Mouse (Mus musculus): ENCODE measurements around the gene En2.

Gene En2

DNA sequence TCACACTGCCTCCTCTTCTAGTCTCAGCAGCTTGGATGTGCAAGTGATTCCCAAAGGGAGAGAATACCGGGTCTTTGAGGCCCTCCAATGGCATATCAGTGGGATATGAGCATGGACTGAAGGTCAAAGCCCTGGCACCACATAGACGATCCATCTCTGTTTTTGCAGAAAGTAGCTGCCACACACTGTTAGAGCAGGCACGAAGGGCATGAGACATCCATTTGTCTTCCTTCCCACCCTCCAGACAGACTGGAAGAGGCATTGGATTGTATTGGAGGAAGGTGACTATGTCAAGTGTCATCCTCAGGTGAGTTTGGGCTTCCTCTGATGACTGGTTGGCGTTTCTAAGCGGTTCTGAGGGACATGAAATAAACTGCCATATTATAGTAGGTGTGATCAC, 12.8 kb downstream of the En2 start:
- DNase-seq (ENCODE audit: low read depth, low spot score): no peak

DNA sequence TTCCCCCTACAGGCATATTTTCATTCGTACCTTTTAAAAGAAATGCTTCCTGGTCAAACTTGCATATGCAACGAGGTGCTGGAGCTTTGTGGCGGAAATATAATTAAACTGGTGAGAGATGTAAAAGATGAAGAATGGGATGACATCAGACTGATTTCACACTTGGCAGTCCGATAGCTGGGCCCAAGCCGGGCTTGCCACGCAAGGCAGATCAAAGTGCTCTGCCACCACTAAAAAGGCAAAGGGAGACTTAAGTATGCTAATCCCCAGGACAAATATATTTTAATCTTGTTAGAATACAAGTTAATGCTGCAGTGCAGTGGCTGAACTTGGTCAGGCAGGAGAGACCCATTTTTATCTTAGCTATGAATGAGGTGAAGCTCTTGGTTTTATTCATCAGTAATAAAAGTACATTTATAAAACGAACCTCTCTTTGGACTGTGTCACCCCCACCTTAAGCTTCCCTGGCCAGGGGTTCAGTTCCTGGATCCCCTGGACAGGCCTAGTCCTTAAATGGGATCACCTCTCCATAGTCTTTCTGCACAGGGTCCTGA, 13.8 kb downstream of the En2 start:
- DNase-seq (ENCODE audit: low read depth, low spot score): no peak

DNA sequence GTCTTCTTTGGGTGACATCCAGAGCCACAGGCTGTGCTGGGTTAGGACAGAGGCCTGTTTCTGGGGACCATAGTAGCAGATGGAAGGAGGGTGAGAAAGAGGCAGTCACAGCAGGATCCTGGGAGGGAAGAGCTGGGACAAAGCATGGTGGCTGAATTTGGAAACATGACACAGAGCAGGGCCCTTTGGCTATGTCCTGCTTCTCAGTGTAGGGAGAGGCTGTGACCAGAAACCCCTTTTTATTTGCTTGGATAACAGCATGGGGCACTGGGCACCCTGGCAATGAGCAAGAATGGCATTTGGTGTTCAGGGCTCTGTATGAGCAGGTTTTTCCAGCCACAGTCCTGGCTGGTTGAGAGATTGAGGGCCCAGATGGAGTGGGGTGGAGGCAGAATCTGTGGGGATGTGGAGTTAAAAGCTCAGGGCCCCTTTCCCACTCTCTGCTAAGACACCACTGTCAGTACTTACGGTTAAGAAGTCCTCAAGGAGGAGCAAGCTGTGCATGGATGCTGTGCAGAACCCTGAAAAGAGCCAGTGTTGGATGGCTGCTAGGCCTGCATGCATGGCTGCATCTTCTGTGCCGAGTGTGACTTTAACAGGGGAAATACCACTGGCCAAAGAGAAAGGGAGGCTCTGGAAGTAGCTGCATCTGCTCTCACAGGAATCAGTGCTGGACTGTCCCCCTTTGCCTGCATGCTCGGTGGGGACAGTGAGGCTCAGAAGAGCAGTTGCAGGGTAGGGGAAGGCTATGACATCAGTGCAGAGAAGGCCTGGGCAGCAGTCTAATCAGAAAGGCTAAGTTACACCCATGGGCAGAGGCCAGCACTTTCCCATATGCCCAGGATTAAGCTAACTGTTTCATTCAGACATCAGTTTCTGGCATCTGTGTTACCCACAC, 26.0 kb downstream of the En2 start:
- DNase-seq (ENCODE audit: low read depth, low spot score): peak; percentile 96

DNA sequence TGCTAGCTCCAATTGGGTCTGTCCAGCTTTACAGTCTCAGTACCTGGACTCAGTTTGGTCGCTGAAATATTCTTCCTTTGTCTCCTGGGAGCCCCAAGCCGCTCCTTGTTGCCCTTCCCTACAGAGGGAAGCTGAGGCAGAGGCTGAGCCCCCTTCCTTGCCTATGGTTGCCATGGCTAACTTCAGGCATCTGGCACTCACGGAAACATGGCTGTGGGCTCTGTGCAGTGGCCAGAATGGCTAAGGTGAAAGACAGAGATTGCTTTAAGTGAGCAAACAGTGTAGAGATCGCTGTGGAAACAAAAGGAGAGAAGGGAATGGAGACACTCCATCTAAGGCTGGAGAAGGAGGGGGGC, 26.6 kb downstream of the En2 start:
- no peak for DNase-seq (ENCODE audit: low read depth, low spot score)

DNA sequence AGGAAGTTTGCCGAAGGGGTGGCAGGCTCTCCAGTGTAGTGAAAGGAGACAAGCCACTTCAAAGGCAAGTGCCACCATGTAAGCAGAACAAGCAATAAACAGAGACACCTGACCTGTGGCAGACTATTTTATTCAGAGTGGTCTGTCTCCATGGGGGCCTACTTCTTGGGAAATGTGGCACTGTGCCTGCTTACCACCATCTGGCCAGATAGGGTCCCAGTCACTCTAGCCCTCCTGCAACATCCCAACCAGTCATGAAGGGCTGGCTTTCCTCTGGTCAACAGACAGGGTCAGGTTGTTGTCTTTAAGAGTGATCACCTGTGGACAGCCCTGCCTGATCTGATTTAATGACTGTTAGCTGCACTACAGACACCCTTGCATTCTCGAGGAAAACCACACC, 30.0 kb downstream of the En2 start:
- no peak for DNase-seq (ENCODE audit: low read depth, low spot score)

DNA sequence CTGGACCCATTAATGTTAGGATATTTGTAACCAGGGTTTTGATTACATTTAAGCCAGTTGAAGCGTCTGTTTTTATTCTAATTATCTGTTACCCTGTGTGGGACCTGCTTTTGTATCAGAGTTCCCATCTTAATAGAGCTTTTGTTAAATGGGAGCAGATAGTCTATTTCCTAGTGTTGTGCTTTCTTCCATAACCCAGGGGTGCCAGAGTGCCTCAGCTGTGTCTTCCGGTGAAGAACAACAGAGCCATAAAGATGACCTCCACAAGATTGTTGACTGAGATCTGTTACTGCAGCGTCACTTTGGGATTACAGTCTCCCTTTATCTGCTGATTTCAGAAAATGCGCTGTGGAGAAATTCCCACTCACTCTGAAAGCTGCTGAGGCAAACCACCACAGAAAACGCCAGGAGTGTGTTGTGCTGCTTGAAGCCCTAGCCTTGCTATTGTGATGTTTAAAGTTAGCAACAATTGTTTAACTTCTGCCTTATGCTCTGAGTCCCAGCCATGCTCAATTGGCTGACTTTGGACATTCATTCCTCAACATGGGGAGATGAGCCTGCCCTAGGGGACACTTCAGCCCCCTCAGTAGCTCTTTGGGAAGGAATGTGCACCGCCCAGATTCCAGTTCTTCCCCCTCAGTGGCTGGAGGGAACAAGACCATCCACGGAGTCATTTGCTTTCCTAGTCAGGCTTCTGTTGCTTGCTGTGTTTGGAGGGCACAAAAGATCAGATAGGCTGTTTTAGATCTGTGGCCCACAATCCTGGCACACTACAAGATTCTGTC, 33.8 kb downstream of the En2 start:
- DNase-seq (ENCODE audit: low read depth, low spot score): no peak

DNA sequence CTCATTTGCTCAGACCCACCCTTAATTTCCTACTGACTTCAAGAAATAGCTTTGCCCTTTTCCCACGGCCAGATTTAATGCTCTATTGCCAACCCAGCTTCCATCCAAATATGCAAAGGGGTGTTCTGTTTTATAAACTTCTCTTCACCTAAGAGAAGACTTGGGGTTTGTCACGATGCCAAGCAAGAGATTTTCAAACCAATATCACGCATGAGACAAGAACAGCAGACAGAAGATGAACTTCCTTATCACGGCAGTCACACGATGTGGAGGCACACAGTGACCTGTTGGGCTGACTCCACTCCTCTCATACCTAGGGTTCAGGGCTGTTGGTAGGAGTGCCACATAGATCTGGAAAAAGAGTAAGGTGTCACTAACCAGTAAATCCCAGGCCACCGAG, 37.6 kb downstream of the En2 start:
- no peak for DNase-seq (ENCODE audit: low read depth, low spot score)

DNA sequence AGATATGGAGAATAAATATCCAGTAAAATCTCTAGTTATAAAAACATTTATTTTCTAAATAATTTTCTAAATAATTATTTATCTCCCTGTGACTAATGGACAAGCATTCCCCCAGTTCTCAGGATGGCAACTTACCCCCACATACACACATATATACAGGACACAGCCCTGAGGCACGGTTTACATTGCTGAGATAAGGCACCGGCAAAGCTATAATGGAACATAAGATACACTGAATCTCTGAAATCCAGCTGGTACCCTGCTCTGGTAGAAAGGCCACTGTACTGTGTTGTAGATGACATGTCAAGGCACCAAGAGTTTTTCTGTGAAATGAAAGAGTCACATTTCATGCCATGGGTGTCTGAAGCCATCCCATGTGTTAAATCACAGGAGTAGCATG, 39.2 kb downstream of the En2 start:
- no peak for DNase-seq (ENCODE audit: low read depth, low spot score)

DNA sequence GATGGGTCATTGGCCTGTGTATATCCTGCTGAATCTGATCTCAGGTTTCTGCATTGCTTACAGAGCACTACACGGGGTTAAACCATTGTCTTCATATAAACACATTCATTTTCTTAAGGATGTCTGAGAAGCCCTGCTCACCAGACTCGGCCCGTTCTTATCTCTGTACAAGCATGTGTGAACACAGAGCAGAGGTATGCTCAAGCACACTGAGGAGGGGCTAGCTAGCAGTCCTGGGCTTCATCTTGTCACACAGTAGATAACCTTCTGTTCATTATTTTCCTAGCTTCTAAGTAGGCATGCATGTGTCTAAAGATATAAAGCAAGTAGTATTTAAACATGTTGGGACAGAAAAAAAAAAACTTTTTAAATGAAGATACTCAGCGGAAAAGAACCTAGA, 41.0 kb downstream of the En2 start:
- DNase-seq (ENCODE audit: low read depth, low spot score): no peak

DNA sequence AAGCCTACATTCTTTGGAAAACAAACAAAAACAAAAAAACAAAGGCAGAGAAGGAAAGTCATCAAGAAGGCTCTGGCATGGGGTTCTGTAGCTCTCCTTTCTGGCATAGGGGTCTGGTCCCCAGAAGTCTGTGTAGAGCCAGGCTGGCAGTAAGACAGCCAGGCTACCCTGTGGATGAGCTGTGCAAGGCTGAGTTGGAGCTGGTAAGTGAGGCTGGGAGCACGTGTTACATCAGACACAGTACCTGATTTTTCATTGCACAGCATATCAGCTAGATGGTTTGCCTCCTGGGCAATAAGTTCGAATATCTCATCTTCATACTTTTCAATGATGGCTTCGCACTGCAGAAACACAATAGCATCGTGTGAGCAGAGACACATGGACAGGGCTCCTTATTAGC, 41.5 kb downstream of the En2 start:
- DNase-seq (ENCODE audit: low read depth, low spot score): peak; percentile 21

DNA sequence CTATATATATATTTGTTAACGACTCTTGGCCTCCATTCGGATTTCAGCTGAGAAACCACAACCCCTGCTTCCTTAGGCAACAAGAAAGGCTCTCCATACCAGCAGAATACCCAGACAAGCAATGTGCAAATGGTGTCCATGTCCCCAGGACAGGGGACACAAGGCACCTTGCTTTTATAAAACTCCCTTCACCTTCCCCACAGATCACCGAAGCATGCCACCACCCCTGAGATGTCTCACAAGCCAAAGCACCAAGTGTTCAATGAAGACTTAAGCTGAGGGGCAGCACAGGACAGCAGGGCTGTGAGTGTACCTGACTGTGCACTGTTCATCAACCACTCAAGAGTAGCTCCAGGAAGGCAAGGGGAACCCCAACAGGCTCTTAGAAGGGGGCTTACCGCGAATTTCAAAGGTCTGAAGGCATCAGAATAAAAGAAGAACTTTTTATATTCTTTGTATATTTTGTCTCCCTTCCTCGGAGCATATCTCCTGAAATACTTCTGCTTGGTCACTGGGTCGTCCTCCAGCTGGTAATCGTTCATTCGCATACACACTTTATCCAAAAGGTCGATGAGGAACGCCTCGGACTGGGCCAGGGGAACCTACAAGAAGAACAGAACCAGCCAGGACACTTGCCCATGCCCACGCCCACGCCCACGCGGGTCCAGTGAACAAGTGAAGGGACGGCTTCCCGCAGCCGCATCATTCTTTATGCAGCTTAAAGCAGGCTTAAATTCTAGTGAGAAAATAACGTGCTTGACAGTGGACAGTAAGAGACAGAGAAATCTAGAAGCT, 43.4 kb downstream of the En2 start:
- peak; percentile 46 for DNase-seq (ENCODE audit: low read depth, low spot score)

DNA sequence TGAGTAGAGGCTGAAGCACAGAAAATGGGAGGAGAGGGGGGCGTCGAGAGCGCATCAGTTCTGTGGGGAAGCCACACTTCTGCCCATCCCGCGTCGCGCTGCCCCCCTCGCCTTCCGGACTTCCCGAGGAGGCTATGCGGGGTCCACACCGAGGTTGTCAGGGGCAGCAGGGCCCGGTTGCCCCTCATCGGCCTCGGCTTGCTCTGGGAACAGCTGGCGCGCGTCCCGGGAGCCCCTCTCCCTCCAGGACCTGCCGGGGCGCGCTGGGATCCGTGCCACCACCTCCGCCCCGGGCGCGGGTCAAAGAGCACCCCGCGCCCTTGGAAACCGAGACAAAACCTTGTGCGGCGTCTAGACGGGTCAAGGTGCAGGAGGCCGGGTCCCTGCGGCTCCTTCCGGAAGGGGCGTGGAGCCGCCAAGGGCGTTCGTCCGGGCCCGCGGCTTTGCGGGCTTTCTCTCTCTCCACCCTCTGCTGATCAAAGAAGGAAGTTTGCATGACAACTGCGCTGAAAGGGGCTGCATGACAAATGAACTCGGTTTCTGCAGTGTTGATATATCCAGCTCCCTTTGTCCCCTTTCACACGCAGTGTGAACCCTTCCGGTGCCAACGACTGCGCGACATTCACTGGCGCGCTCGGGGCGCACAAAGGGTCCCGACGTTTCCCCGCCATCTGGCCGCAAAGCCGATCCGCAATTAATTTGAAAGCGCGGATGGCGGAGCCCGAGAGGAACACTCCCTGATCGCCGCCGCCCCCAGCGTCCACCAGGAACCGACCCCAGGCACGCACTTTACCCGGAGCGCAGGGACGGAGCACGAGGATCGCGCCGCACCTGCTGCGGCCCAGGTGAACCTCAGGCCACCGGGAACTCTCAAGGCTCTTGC, 44.3 kb downstream of the En2 start:
- peak; percentile 65 for DNase-seq (ENCODE audit: low read depth, low spot score)

DNA sequence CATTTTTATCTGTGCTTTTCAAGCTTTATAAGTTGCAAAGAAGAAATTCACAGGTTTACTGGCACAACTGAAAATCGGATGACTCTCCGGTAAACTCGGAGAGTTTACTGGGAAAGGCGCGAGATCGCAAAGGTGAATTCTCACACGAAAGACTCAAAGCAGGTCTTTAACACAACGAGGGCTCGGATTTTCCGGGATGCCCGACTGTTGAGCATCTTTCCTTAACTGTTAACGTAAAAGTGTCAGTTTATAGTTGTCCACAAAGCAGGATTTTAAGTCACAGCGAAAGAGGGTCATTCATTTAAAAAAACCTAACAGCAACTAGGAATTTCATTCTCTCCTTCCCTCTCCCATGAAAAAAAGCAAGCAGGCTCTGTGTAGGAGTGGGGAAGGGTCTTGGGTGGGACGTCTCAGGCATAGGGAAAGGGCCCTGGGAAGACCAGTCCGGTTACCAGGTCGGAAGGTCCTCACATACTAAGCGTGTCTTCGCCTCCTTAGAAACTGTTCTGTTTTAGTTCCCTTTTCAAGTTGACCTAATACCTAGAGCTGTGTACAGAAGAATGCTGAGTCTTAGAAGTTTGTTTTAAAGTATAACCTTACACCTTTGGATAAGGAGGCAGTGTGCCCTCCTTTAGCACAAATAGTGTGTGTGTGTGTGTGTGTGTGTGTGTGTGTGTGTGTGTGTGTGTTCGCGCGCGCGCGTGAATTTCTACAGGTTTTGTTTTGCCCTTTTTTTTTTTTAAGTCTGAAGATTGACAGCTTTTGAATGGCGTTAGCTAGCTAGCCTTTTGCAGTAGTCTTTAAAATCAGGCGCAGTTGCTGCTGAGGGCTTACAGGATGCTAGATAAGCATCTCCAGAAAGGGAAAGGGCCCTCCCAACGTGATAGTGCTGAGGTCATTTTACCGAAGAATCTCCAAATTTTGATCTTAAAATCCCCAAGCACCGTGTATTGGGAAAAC, 45.4 kb downstream of the En2 start:
- peak; percentile 41 for DNase-seq (ENCODE audit: low read depth, low spot score)

DNA sequence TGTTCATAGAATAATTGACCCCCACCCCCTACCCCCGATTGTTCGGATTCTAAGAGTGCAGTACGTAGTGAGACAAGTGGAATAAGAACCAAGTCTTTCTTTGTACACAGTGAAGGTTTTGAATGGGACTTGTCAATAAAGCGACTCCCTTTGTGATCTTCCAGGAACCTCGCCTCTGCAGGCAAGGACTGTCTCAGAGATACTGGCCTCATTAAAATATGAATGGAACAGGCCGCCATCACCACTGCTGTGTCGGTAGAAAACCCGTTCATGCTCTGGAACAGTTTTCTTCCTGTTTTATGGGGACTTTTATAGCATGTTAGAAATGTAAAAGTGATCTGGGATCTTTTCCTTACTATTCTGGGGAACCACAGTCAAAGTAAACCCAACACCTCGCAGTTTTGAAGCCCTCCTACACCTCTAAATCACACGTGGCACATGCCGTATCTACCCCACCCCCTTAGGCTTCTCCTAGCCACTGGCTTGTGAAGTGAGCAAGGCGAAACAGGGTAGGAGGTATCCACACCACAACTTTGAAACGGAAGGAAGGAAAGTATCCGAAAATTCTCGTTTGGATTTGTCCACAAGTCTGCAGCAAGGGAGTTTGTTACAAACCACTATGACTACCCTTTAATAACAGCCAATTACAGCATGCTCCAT, 46.3 kb downstream of the En2 start:
- peak; percentile 22 for DNase-seq (ENCODE audit: low read depth, low spot score)

DNA sequence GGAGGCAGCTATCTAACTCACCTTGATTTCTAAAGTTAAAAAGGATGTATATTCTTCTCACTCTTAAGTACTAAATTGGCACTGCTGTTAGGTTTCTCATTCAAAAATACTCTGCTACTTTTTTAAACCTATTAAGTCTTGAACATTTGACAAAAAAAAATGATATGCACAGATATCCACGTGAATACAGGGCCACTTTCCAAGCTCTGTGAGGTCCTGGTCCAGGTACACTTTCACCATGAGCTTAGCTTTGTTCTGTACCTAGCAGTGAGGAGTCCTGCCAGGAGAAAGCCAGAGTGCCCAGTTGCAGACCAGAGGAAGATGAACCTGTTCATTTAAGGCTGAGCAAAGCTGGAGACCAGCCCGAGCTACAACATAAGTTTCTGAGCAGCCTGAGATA, 47.9 kb downstream of the En2 start:
- DNase-seq (ENCODE audit: low read depth, low spot score): no peak

DNA sequence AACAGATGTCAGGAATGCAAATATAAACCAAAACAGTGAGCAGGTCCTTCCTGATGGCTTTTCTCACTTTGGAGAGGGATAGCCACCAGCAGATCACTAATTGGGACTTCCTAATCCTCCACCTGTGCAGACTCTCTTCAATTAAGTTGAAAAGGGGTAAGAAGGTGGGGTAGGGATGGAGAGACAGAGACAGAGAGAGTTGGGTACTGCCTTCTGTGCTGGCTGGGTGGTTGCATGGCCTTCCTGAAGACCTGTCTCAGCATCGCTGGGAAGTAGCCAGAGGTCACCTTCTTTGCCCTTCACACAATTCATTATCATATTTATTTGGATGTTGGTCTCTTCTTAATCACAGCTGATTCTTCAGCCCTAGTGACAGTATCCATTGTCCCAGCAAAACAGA, 54.1 kb downstream of the En2 start:
- no peak for DNase-seq (ENCODE audit: low read depth, low spot score)

Measured in brain, adult 2 months (tissue).